Mouse (Mus musculus) neural tube, embryonic 11.5 days (tissue): Measurements from ENCODE around the gene Styxl1. TPM values are rescaled to one million over a fixed set of nuclear protein-coding genes. Genes with fewer than 3 reads are reported as not detected.

Experiments
- ATAC-seq: fragments of 200-750 bp; cut with Nextera tagmentation; 2 replicates; pipeline ENCODE4 v1.8.0; 2017; ENCODE audit warnings: moderate number of reproducible peaks, mild to moderate bottlenecking, moderate TSS enrichment, moderate library complexity; ENCODE audit not compliant: insufficient read depth, low FRiP score, low TSS enrichment
- DNase-seq: peaks from one replicate; pipeline ENCODE4 v3.0.0-alpha.2; 2015; ENCODE audit warnings: low spot score
- H3K27ac ChIP-seq: fragments of 300-500 bp; sonication (generic); 2 replicates; pipeline ENCODE4 v1.5.1; 2014; ENCODE audit warnings: low read depth, mild to moderate bottlenecking, low read length
- H3K27me3 ChIP-seq: fragments of 300-500 bp; sonication (generic); 2 replicates; pipeline ENCODE4 v1.6.1; 2014; ENCODE audit warnings: mild to moderate bottlenecking, low read length, mixed read lengths; ENCODE audit not compliant: control insufficient read depth, insufficient read depth
- H3K36me3 ChIP-seq: fragments of 300-500 bp; sonication (generic); 2 replicates; pipeline ENCODE4 v1.6.1; 2014; ENCODE audit warnings: mild to moderate bottlenecking, low read length, moderate library complexity, mixed read lengths; ENCODE audit not compliant: control insufficient read depth, insufficient read depth
- H3K4me1 ChIP-seq: fragments of 300-500 bp; sonication (generic); 2 replicates; pipeline ENCODE4 v1.6.1; 2014; ENCODE audit warnings: low read length, mixed read lengths; ENCODE audit not compliant: control insufficient read depth, insufficient read depth
- H3K4me2 ChIP-seq: fragments of 300-500 bp; sonication (generic); 2 replicates; pipeline ENCODE4 v1.6.1; 2014; ENCODE audit warnings: low read depth, mild to moderate bottlenecking, moderate library complexity
- H3K4me3 ChIP-seq: fragments of 300-500 bp; sonication (generic); 2 replicates; pipeline ENCODE4 v1.5.1; 2014; ENCODE audit warnings: low read depth, low read length
- H3K9ac ChIP-seq: fragments of 300-500 bp; sonication (generic); 2 replicates; pipeline ENCODE4 v1.6.1; 2014; ENCODE audit warnings: mild to moderate bottlenecking, low read length
- H3K9me3 ChIP-seq: fragments of 300-500 bp; sonication (generic); 2 replicates; pipeline ENCODE4 v1.6.1; 2016; ENCODE audit warnings: low read length; ENCODE audit not compliant: control insufficient read depth
- WGBS: fragments of 180-500 bp; shearing (Covaris S2); extraction: QIAGEN DNeasy Blood & Tissue Kit; methylation state at CpG from one replicate; pipeline ENCODE4 v1.1.7; 2014; 5-methylcytosine and 5-hydroxymethylcytosine counted together
- microRNA-seq: library from miRNA; unstranded; fragments of <30 nt; microRNA quantifications from one replicate; pipeline ENCODE4, GENCODE M21; 2016
- polyA plus RNA-seq: library from polyadenylated mRNA; unstranded; fragments of >200 nt; fragmentation: Nextera tagmentation; extraction: Ambion mirVana; gene quantifications from 2 replicates; pipeline ENCODE4 v1.2.1, GENCODE M21; 2014

Gene Styxl1
- polyA plus RNA-seq, 1 experiment from 2014 or later: not detected

DNA sequence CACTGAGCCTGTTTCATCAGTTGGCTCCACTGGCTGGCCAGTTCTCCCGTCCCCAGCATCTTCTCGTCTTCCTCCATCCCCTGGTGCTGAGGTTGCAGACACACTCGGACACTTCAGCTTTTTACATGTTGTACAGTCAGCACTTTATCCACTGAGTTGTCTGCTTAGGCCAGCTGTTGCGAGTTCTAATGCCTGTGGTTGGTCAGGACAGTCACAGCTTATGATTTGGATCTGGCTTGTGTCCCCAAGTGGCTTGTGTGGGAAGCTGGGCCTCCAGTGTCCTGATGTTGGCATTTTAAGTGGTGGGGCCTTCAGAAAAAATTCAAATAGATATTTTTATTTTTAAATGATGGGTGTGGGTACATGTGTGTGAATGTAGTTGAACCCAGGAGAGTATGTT lies 72.8 kb downstream of the Styxl1 start:
- no peak for DNase-seq
- no peaks in the 10 kb centered on the region for H3K27me3 ChIP-seq
- H3K9me3 ChIP-seq: no peaks in the 10 kb centered on the region
- H3K4me1 ChIP-seq: no peaks in the 10 kb centered on the region
- no peak overlapping the region for H3K9ac ChIP-seq
- 94% methylated on average over 4 of the region's 4 CpGs for WGBS
- no peak overlapping the region for H3K27ac ChIP-seq
- ATAC-seq: no peak
- no peak overlapping the region for H3K4me2 ChIP-seq
- H3K4me3 ChIP-seq: no peak overlapping the region
- H3K36me3 ChIP-seq: no peaks in the 10 kb centered on the region; the same call in 1 of the 2 replicates

DNA sequence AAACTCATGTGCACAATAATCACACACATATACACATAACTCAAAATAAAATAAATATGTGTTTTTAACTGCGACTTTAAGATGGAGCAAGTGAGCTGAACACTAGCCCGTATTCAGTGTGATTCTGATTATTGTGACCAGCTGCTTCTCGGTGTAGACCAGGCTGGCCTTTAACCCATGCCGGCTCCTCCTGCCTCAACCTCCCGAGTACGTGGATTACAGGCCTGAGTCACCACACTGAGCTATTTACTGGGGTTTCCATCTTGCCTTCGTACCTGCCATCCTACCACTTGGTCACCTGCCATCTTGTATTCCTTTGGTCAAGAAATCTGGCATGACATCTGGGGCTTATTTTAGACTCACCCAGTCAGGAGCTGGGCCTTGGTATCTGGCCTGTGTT lies 74.8 kb downstream of the Styxl1 start:
- H3K27ac ChIP-seq: no peak overlapping the region
- no peak overlapping the region for H3K4me2 ChIP-seq
- H3K4me3 ChIP-seq: no peak overlapping the region
- no peaks in the 10 kb centered on the region for H3K4me1 ChIP-seq
- no peaks in the 10 kb centered on the region for H3K9me3 ChIP-seq
- no peak overlapping the region for H3K9ac ChIP-seq
- no peak for DNase-seq
- no peaks in the 10 kb centered on the region for H3K27me3 ChIP-seq
- no peak for ATAC-seq
- H3K36me3 ChIP-seq: no peaks in the 10 kb centered on the region
- 94% methylated on average over 7 of the region's 7 CpGs for WGBS

DNA sequence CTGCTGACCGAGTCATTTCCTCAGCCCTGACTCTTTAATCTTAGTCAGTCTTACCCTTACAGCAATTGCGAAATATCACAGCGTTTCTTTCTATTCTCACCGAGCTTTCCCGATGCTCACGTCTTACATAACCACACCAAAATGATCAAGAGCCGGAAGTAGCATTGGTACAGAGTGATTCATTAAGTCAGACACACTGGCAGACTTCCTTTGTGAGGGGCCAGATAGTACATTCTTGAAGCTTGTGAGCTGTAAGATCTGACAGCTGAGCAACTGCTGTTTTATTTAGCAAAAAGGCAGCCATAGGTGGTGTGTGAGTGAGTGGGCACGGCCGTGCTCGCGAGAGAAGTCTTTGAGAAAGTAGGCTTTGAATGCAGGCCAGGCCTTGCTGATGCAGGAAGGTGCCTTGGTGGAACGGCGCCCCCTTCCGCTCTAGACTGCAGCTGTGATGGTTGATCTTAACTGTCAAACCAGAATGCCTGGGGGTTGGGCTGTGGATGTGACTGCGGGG lies 75.4 kb downstream of the Styxl1 start:
- ATAC-seq (no peak), DNase-seq (no peak)
- Histone ChIP-seq H3K36me3 (no peaks in the 10 kb centered on the region; the same call in 1 of the 2 replicates), H3K4me3 (no peak overlapping the region), H3K27me3 (no peaks in the 10 kb centered on the region), H3K9ac (no peak overlapping the region), H3K4me2 (no peak overlapping the region), H3K4me1 (no peaks in the 10 kb centered on the region), H3K27ac (no peak overlapping the region), H3K9me3 (no peaks in the 10 kb centered on the region)
- 77% methylated on average over 15 of the region's 15 CpGs for WGBS

DNA sequence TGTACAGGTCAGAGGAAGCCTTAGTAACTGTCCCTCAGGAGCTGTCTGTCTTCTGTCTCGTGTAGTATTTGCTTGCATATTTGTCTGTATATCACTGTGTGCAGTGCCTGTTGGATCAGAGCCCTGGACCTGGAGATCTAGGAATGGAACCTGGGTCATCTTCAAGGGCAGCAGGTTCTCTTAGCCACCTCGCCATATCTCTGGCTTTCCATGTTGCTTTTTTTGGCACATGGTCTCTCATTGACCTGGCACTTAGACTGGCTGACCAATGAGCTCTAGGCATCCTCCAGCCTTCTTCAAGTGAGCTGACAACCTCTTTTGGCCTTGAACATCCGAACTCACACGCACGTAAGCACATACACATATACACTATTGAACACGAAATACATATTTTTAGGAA lies 76.0 kb downstream of the Styxl1 start:
- no peaks in the 10 kb centered on the region for H3K4me1 ChIP-seq
- no peaks in the 10 kb centered on the region for H3K27me3 ChIP-seq
- WGBS: 86% methylated on average over 6 of the region's 6 CpGs
- no peak for ATAC-seq
- DNase-seq: no peak
- no peak overlapping the region for H3K27ac ChIP-seq
- no peaks in the 10 kb centered on the region; the same call in 1 of the 2 replicates for H3K36me3 ChIP-seq
- H3K9ac ChIP-seq: no peak overlapping the region
- H3K4me2 ChIP-seq: no peak overlapping the region
- H3K9me3 ChIP-seq: no peaks in the 10 kb centered on the region
- no peak overlapping the region for H3K4me3 ChIP-seq

GRCm38 (mm10) chr5:135701601-135702000 lies 76.6 kb downstream of the Styxl1 start:
- Histone ChIP-seq H3K9me3 (no peaks in the 10 kb centered on the region), H3K4me1 (no peaks in the 10 kb centered on the region), H3K4me2 (no peak overlapping the region), H3K9ac (no peak overlapping the region), H3K27ac (no peak overlapping the region), H3K36me3 (no peaks in the 10 kb centered on the region; the same call in 1 of the 2 replicates), H3K27me3 (no peaks in the 10 kb centered on the region), H3K4me3 (no peak overlapping the region)
- DNase-seq (no peak), ATAC-seq (no peak)
- WGBS: 96% methylated on average over 4 of the region's 4 CpGs

DNA sequence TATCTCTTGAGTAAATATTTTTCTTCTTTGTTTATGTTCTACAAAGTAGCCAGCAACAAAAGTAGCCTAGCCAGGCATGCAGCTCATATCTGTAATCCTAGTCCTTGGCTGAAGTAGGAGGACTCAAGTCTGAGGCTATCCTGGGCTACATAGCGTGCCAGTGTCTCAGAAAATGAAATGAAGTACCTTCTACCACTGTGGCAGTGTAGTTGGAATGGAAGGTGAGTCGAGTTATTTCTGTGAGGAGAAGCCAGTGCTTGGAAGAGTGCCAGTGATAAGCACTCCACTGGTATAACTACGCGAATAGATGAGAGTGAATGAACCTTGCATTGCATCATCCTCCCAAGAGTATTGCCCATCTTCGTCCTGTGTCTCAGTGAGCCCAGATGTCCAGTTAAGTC lies 80.5 kb downstream of the Styxl1 start:
- 90% methylated on average over 5 of the region's 5 CpGs for WGBS
- Histone ChIP-seq H3K4me1 (no peaks in the 10 kb centered on the region), H3K9me3 (no peaks in the 10 kb centered on the region), H3K4me2 (no peak overlapping the region), H3K9ac (no peak overlapping the region), H3K36me3 (no peaks in the 10 kb centered on the region; the same call in 1 of the 2 replicates), H3K27ac (no peak overlapping the region), H3K27me3 (no peaks in the 10 kb centered on the region), H3K4me3 (no peak overlapping the region)
- no peak for ATAC-seq
- DNase-seq: no peak

Small RNA genes within 50 kb of the gene (microRNA-seq; reads per million reads assigned to microRNA genes)
- gene Mir7034: not detected

Other genes starting within 250 kb of the Styxl1 start
- gene Hip1, start 233.3 kb downstream of the Styxl1 start, polyA plus RNA-seq: 55.5 and 57.3 TPM in 2 replicates
- not detected in 2 replicates for gene Ccl26, start 214.8 kb downstream of the Styxl1 start, polyA plus RNA-seq
- 0.48 and 1.1 TPM in 2 replicates for gene Ccl24, start 205.3 kb downstream of the Styxl1 start, polyA plus RNA-seq
- 63.7 and 66.6 TPM in 2 replicates for gene Rhbdd2, start 145.8 kb downstream of the Styxl1 start, polyA plus RNA-seq
- 87.3 and 93.9 TPM in 2 replicates for gene Por, start 108.4 kb downstream of the Styxl1 start, polyA plus RNA-seq
- gene Tmem120a, start 33.9 kb downstream of the Styxl1 start, polyA plus RNA-seq: 59.4 and 63.0 TPM in 2 replicates
- gene Mdh2, start 95 bp upstream of the Styxl1 start, polyA plus RNA-seq: 602 and 630 TPM in 2 replicates
- gene Srrm3, start 28.5 kb upstream of the Styxl1 start, polyA plus RNA-seq: 22.9 and 25.5 TPM in 2 replicates
- gene Hspb1, start 109.5 kb upstream of the Styxl1 start, polyA plus RNA-seq: 28.9 and 30.5 TPM in 2 replicates
- gene Ywhag, start 156.2 kb upstream of the Styxl1 start, polyA plus RNA-seq: 191 and 196 TPM in 2 replicates
- gene Ssc4d, start 196.1 kb upstream of the Styxl1 start, polyA plus RNA-seq: 1.8 TPM in 2 replicates
- not detected in 2 replicates for gene Zp3, start 201.7 kb upstream of the Styxl1 start, polyA plus RNA-seq
- gene Dtx2, start 216.4 kb upstream of the Styxl1 start, polyA plus RNA-seq: 31.4 and 31.8 TPM in 2 replicates